Mouse (Mus musculus) spleen, postnatal 10 days (tissue): Measurements from ENCODE around the gene Prmt7.
"Not testable (repeated sequence)": the region's sequence is repeated elsewhere in the genome, so short reads cannot be mapped to it uniquely, and the experiment has no call there.

Experiments
- DNase-seq, 2 experiments: peaks; one replicate each; pipeline ENCODE4 v3.0.0; 2021 to 2022; ENCODE audit warnings: low spot score in 2 of 2

The Prmt7 gene

GRCm38 (mm10) chr8:106210821-106211345 is at the start of gene Prmt7, which contains the start of gene Slc7a6os:
Prmt7 (plus strand) TSS chr8:106210936.
Slc7a6os (minus strand) TSS chr8:106210935.
- peak; percentile 93 to 96 for DNase-seq

- DNase-seq, result no peak
These were observed 47.5 kb upstream of the Prmt7 start for GRCm38 (mm10) chr8:106163251-106163650.

- peak; percentile 67 to 81 for DNase-seq
These were observed 45.3 kb upstream of the Prmt7 start for GRCm38 (mm10) chr8:106165460-106165859.

- DNase-seq, result peak; percentile 79 to 90
These were observed 42.2 kb upstream of the Prmt7 start, which contains the start of gene Slc7a6 for GRCm38 (mm10) chr8:106168356-106169016. Slc7a6 (plus strand) TSS chr8:106168857.

- peak; percentile 41 to 44 for DNase-seq
These were observed 41.5 kb upstream of the Prmt7 start for GRCm38 (mm10) chr8:106169017-106169933.

GRCm38 (mm10) chr8:106169934-106170480 is 40.7 kb upstream of the Prmt7 start:
- DNase-seq, result no peak

GRCm38 (mm10) chr8:106173566-106173965 is 37.2 kb upstream of the Prmt7 start:
- DNase-seq, result no peak

GRCm38 (mm10) chr8:106176891-106177290 is 33.8 kb upstream of the Prmt7 start:
- no peak for DNase-seq

GRCm38 (mm10) chr8:106177594-106177993 is 33.1 kb upstream of the Prmt7 start:
- no peak for DNase-seq

GRCm38 (mm10) chr8:106178428-106178827 is 32.3 kb upstream of the Prmt7 start:
- DNase-seq, result no peak

GRCm38 (mm10) chr8:106185628-106186270 is 25.0 kb upstream of the Prmt7 start:
- DNase-seq, result no peak

- DNase-seq, result no peak
These were observed 24.3 kb upstream of the Prmt7 start for GRCm38 (mm10) chr8:106186394-106186793.

- no peak for DNase-seq
These were observed 21.6 kb upstream of the Prmt7 start for GRCm38 (mm10) chr8:106189162-106189561.

GRCm38 (mm10) chr8:106191639-106192038 is 19.1 kb upstream of the Prmt7 start:
- no peak for DNase-seq

- DNase-seq, result no peak
These were observed 17.6 kb upstream of the Prmt7 start for GRCm38 (mm10) chr8:106193162-106193561.

- DNase-seq, result no peak
These were observed 16.7 kb upstream of the Prmt7 start for GRCm38 (mm10) chr8:106194062-106194461.

GRCm38 (mm10) chr8:106198741-106199140 is 12.0 kb upstream of the Prmt7 start:
- peak in 1 of 2 experiments; percentile 52 for DNase-seq

- not testable (repeated sequence) for DNase-seq
These were observed 11.1 kb upstream of the Prmt7 start for GRCm38 (mm10) chr8:106199596-106199995.

GRCm38 (mm10) chr8:106210035-106210731 is 553 bp upstream of the Prmt7 start:
- DNase-seq, result peak in 1 of 2 experiments; percentile 16

GRCm38 (mm10) chr8:106211421-106211820 is 685 bp downstream of the Prmt7 start:
- no peak for DNase-seq

- no peak for DNase-seq
These were observed 3.2 kb downstream of the Prmt7 start for GRCm38 (mm10) chr8:106213959-106214358.
